Mouse (Mus musculus) lung, adult 2 months (tissue): ENCODE results near the gene Ak2.

Experiments used
- CTCF ChIP-seq: fragments of 200-500 bp; IDR thresholded peaks from 2 replicates; pipeline ENCODE4 v1.5.1; 2011; ENCODE audit warnings: mild to moderate bottlenecking, low read length, control low read depth; ENCODE audit not compliant: insufficient read depth
- POLR2A ChIP-seq: fragments of 200-500 bp; IDR thresholded peaks from 2 replicates; pipeline ENCODE4 v1.6.1; 2011; ENCODE audit warnings: low read depth, mild to moderate bottlenecking, control low read depth, low read length, borderline replicate concordance; ENCODE audit errors: extremely low read depth

DNA sequence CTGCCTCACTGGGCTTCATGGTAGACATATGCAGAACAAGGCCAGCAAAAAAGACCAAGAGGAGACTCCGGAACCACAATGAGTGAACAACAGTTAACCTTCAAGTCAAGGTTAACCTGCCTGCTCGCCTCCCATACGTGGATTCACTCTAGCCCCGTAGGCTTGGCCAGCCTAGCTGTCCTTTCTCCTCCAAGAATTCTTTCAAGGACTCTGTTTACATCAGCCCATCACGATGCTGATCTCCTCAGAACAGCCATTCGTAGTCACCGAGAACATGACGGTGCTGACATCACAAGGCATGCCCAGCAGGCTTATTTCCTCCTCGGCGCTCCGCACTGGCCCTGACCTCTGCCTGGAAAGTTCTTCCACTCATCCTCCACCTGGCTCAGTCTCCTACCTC lies 33.6 kb upstream of the Ak2 start:
- no peak for TF ChIP-seq CTCF
- no peak for TF ChIP-seq POLR2A
